Mouse (Mus musculus) midbrain, embryonic 15.5 days (tissue): ENCODE data around the gene Snrpa1. TPM values are rescaled to one million over a fixed set of nuclear protein-coding genes. Genes with fewer than 3 reads are reported as not detected.
"Not testable (repeated sequence)": the region's sequence is repeated elsewhere in the genome, so short reads cannot be mapped to it uniquely, and the experiment has no call there.

ENCODE experiments used
- ATAC-seq: fragments of 200-750 bp; cut with Nextera tagmentation; replicated peaks from 2 replicates; pipeline ENCODE4 v1.8.0; 2017; ENCODE audit warnings: moderate TSS enrichment
- H3K27ac ChIP-seq: fragments of 300-500 bp; sonication (generic); 2 replicates; pipeline ENCODE4 v1.5.1; 2015; ENCODE audit warnings: mild to moderate bottlenecking, inconsistent platforms
- H3K27me3 ChIP-seq: fragments of 300-500 bp; sonication (generic); replicated peaks from 2 replicates; pipeline ENCODE4 v1.6.1; 2015; ENCODE audit warnings: inconsistent platforms
- H3K36me3 ChIP-seq: fragments of 300-500 bp; sonication (generic); replicated peaks from 2 replicates; pipeline ENCODE4 v1.6.1; 2015; ENCODE audit warnings: inconsistent platforms
- H3K4me1 ChIP-seq: fragments of 300-500 bp; sonication (generic); 2 replicates; pipeline ENCODE4 v1.6.1; 2015; ENCODE audit warnings: inconsistent platforms
- H3K4me2 ChIP-seq: fragments of 300-500 bp; sonication (generic); 2 replicates; pipeline ENCODE4 v1.6.1; 2015; ENCODE audit warnings: inconsistent platforms, mild to moderate bottlenecking, moderate library complexity
- H3K4me3 ChIP-seq: fragments of 300-500 bp; sonication (generic); 2 replicates; pipeline ENCODE4 v1.5.1; 2015; ENCODE audit warnings: mild to moderate bottlenecking, inconsistent platforms
- H3K9ac ChIP-seq: fragments of 300-500 bp; sonication (generic); 2 replicates; pipeline ENCODE4 v1.6.1; 2015; ENCODE audit warnings: mild to moderate bottlenecking, inconsistent platforms
- H3K9me3 ChIP-seq: fragments of 300-500 bp; sonication (generic); 2 replicates; pipeline ENCODE4 v1.6.1; 2016; ENCODE audit warnings: inconsistent platforms
- WGBS: fragments of 180-500 bp; shearing (Covaris S2); methylation state at CpG from one replicate; pipeline ENCODE4 v1.1.7; 2015; ENCODE audit warnings: mixed read lengths; 5-methylcytosine and 5-hydroxymethylcytosine counted together
- polyA plus RNA-seq: library from polyadenylated mRNA; unstranded; fragments of >200 nt; fragmentation: Nextera tagmentation; extraction: Ambion mirVana; gene quantifications from 2 replicates; pipeline ENCODE4 v1.2.1, GENCODE M21; 2015

Snrpa1 gene
- polyA plus RNA-seq, 1 experiment from 2014 or later, result 132 TPM

DNA sequence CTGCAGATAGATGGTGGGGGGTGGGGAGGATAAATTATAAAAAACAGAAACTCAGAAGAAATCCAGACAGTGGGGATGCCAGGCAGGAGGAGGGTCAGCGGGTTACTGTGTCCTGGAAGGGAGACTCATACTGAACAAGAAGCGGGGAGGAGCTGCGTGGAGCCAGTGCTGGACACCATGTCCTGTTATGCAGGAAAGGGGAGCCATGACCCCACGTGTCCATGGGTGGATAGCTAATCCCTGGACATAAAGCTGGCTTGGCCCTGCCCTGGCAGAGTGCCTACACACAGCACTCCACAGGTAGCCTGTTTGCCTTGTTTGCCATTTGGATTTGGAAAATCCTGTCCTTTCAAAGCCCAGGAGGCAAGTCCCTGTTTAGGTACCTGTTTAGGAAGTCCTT lies 10.8 kb upstream of the Snrpa1 start:
- no peak overlapping the region for H3K9ac ChIP-seq
- WGBS, result 81% methylated on average over 4 of the region's 4 CpGs

DNA sequence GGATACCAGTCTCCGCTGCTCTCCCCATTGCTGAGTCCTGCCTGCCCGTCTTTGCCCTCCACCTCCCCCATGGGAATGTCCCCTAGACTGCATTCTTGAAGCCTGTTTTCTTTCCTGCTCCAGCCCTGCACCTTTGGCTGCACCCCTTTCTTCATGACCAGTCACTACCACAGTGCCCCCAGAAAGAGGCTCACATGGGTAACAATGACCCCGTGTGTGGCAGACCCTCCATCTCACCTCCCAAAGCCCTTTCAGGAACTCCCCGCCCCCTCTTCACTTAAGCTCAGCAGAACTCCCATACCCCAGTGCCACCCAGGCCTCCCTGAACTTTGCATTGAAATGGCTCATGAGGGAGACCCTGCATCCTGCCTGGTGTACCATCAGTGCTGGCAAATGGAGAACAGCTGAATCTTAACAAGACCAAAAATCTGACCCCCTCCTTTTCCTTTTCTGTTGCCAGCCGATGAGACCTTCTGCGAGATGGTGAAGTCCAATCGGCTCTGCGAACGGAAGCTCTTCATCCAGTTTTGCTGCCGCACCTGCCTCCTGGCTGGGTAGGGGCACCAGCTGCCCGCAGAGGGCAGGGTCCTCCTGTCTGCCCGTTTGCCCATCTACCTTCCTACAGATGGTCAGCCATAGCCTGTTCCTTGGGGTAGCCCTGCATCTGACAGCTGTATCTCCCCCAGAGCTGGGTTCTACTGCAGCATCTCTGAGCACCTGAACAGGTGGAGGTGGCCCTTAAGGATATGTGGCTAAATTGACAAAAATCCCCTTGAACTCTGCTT lies 10.2 kb upstream of the Snrpa1 start:
- WGBS, result 81% methylated on average over 12 of the region's 12 CpGs
- Histone ChIP-seq H3K36me3 (no peaks in the 10 kb centered on the region), H3K4me1 (peaks cover 14% of the 10 kb centered on the region), H3K4me3 (no peak overlapping the region), H3K9me3 (no peaks in the 10 kb centered on the region), H3K27ac (no peak overlapping the region), H3K4me2 (no peak overlapping the region), H3K9ac (no peak overlapping the region), H3K27me3 (no peaks in the 10 kb centered on the region)
- no peak for ATAC-seq

More for the DNA sequence above, 10.8 kb upstream of the Snrpa1 start:
- H3K27me3 ChIP-seq, result no peaks in the 10 kb centered on the region
- H3K4me1 ChIP-seq, result peaks cover 14% of the 10 kb centered on the region
- no peak overlapping the region for H3K4me2 ChIP-seq
- ATAC-seq, result no peak
- H3K4me3 ChIP-seq, result no peak overlapping the region
- no peak overlapping the region for H3K27ac ChIP-seq
- H3K9me3 ChIP-seq, result no peaks in the 10 kb centered on the region
- no peaks in the 10 kb centered on the region for H3K36me3 ChIP-seq

DNA sequence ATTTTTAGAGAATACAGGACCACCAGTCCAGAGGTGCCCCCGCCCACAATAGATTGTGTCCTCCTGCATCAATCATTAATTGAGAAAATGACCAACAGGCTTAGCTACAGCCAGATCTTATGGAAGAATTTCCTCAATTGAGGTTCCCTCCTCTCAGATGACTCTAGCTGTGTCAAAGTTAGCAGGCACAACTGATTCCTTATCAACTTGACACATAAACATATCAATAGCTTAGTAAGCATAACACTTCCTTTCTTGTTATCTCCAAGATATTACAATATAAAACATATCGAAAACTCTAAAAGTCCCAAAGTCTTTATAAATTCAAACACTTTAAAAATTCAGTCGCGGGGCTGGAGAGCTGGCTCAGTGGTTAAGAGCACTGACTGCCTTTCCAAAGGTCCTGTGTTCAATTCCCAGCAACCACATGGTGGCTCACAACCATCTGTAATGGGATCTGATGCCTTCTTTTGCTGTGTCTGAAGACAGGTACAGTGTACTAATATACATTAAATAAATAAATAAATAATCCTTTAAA lies 4.8 kb upstream of the Snrpa1 start:
- H3K4me3 ChIP-seq, result no peak overlapping the region
- ATAC-seq, result no peak
- 89% methylated on average over 4 of the region's 4 CpGs for WGBS

DNA sequence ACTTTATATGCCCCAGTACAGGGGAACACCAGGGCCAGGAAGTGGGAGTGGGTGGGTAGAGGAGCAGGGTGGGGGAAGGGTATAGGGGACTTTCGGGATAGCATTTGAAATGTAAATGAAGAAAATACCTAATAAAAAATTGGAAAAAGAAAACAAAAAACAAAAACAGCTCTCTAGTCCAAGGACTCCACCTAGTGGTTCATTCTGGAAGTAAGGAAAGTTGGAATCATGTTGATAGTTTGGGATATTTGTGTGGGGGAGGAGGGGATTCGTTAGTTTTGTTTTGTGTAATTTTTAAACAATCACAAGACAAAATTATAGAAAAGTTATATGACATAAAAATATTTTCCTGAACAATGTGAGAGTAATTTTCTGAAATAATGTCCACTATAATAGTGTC lies 3.4 kb upstream of the Snrpa1 start:
- WGBS, result 14% methylated on average over 2 of the region's 2 CpGs
- H3K36me3 ChIP-seq, H3K9me3 ChIP-seq, H3K27me3 ChIP-seq, H3K4me1 ChIP-seq, H3K4me3 ChIP-seq, H3K27ac ChIP-seq, ATAC-seq, H3K9ac ChIP-seq, H3K4me2 ChIP-seq: not testable (repeated sequence)

More for the DNA sequence above, 4.8 kb upstream of the Snrpa1 start:
- 0 out of 2 replicates have a peak, but pooled peaks cover 3% of the 10 kb centered on the region for H3K27me3 ChIP-seq
- no peaks in the 10 kb centered on the region for H3K4me1 ChIP-seq
- H3K9me3 ChIP-seq, result no peaks in the 10 kb centered on the region
- H3K9ac ChIP-seq, result no peak overlapping the region
- no peaks in the 10 kb centered on the region for H3K36me3 ChIP-seq
- no peak overlapping the region for H3K4me2 ChIP-seq
- no peak overlapping the region for H3K27ac ChIP-seq

- ATAC-seq, result peak; percentile 96
- H3K9ac ChIP-seq, result peak overlapping the region; percentile 99
- peak overlapping the region; percentile 100 for H3K4me3 ChIP-seq
- H3K9me3 ChIP-seq, result no peaks in the 10 kb centered on the region
- under 1% methylated on average over 64 of the region's 64 CpGs for WGBS
- H3K4me1 ChIP-seq, result peaks cover 21% of the 10 kb centered on the region
- H3K36me3 ChIP-seq, result peaks cover 3% of the 10 kb centered on the region; the same call in 1 of the 2 replicates
- peak overlapping the region; percentile 74 for H3K27ac ChIP-seq
- H3K27me3 ChIP-seq, result 0 out of 2 replicates have a peak, but pooled peaks cover 3% of the 10 kb centered on the region
- H3K4me2 ChIP-seq, result peak overlapping the region; percentile 84
Observed at GRCm38 (mm10) chr7:66060066-66060956, 1.5 kb downstream of the Snrpa1 start.

GRCm38 (mm10) chr7:66061057-66061456 lies 2.3 kb downstream of the Snrpa1 start:
- ATAC-seq, result no peak
- Histone ChIP-seq H3K4me3 (peak overlapping the region; percentile 100), H3K4me1 (peaks cover 21% of the 10 kb centered on the region), H3K36me3 (peaks cover 3% of the 10 kb centered on the region; the same call in 1 of the 2 replicates), H3K27me3 (0 out of 2 replicates have a peak, but pooled peaks cover 3% of the 10 kb centered on the region), H3K9me3 (no peaks in the 10 kb centered on the region), H3K9ac (peak overlapping the region; percentile 99), H3K27ac (no peak overlapping the region), H3K4me2 (peak overlapping the region; percentile 84)
- WGBS, result 2% methylated on average over 14 of the region's 14 CpGs

DNA sequence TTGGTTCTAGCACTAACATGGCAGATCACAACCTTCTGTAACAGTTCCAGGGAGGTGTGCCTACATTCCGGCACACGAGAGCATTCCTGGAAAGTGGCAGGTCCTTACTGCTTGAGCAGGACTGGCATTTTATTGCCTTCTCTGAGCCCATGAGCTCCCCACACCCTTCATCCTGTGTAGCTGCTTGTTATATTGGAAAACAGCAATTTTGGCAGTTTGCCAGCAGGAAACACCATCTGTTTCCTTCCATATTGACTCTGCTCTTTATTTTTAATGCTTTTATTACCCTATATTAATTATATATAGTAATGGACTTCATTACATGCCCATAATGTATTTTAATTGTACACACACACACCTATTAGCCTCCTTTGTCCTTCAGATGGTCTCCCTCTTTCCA lies 17.6 kb downstream of the Snrpa1 start:
- Histone ChIP-seq H3K4me2 (no peak overlapping the region), H3K4me3 (no peak overlapping the region), H3K27me3 (no peaks in the 10 kb centered on the region), H3K9me3 (no peaks in the 10 kb centered on the region), H3K36me3 (peaks cover 36% of the 10 kb centered on the region), H3K27ac (no peak overlapping the region), H3K4me1 (peaks cover 20% of the 10 kb centered on the region), H3K9ac (no peak overlapping the region)
- WGBS, result 82% methylated on average over 2 of the region's 2 CpGs
- no peak for ATAC-seq

- H3K9me3 ChIP-seq, result no peaks in the 10 kb centered on the region
- peaks cover 24% of the 10 kb centered on the region for H3K4me1 ChIP-seq
- H3K9ac ChIP-seq, result peak within 1 kb of the TSS; percentile 78
- under 1% methylated on average over 65 of the region's 65 CpGs for WGBS
- peaks cover 23% of the 10 kb centered on the region for H3K36me3 ChIP-seq
- H3K27ac ChIP-seq, result peak within 1 kb of the TSS; percentile 81
- ATAC-seq, result peak; percentile 100
- peak within 1 kb of the TSS; percentile 89 for H3K4me3 ChIP-seq
- H3K27me3 ChIP-seq, result no peaks in the 10 kb centered on the region
- peak within 1 kb of the TSS; percentile 64 for H3K4me2 ChIP-seq
Observed at GRCm38 (mm10) chr7:66079364-66080230, 20.8 kb downstream of the Snrpa1 start, which contains the start of gene Selenos. Selenos (plus strand) TSS chr7:66079649.

DNA sequence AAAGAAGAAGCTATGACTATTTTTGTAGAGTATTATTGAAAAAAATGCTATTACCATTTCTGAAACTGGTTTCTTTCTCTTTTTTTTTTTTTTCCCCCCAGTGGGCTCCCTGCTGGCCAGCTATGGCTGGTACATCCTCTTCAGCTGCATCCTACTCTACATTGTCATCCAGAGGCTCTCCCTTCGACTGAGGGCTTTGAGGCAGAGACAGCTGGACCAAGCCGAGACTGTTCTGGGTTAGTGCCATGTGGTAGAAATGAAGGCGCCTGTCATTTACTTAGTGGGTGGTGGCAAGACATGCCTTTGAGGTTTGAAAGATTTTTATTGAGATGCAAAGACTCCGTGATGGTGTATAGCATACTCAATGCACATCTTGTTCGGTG lies 21.4 kb downstream of the Snrpa1 start:
- Histone ChIP-seq H3K4me2 (peak overlapping the region; percentile 64), H3K4me1 (peaks cover 24% of the 10 kb centered on the region), H3K36me3 (peaks cover 18% of the 10 kb centered on the region), H3K4me3 (peak overlapping the region; percentile 89), H3K9ac (peak overlapping the region; percentile 78), H3K9me3 (no peaks in the 10 kb centered on the region), H3K27ac (no peak overlapping the region), H3K27me3 (no peaks in the 10 kb centered on the region)
- no peak for ATAC-seq
- WGBS, result 30% methylated on average over 5 of the region's 5 CpGs

DNA sequence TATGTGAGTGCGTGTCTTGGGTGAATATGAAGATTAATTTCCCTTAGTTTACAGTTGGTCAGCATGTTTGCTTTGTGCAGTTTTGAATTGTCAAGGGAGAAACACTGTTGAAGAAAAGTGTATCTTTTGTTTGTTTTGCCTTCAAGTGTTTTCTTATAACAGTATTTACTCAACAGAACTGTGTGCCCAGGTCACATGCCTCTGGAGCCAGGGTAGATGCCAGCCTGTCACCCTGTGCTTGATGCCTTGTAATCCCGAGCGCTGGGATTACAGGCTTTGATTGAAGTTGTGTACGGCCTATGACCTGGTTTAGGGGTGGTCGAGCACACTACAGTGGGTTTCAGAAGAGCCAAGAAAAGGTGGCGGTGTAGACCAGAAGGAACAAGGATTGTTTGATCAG lies 25.0 kb downstream of the Snrpa1 start:
- 90% methylated on average over 6 of the region's 6 CpGs for WGBS
- no peak overlapping the region for H3K4me2 ChIP-seq
- no peak overlapping the region for H3K4me3 ChIP-seq
- no peak for ATAC-seq
- no peak overlapping the region for H3K27ac ChIP-seq
- H3K36me3 ChIP-seq, result peaks cover 31% of the 10 kb centered on the region
- no peaks in the 10 kb centered on the region for H3K27me3 ChIP-seq
- H3K4me1 ChIP-seq, result peaks cover 22% of the 10 kb centered on the region
- no peaks in the 10 kb centered on the region for H3K9me3 ChIP-seq
- no peak overlapping the region for H3K9ac ChIP-seq

- Histone ChIP-seq H3K9ac (no peak overlapping the region), H3K4me1 (peaks cover 19% of the 10 kb centered on the region), H3K36me3 (peaks cover 38% of the 10 kb centered on the region), H3K27me3 (no peaks in the 10 kb centered on the region), H3K4me2 (no peak overlapping the region), H3K4me3 (no peak overlapping the region), H3K27ac (no peak overlapping the region), H3K9me3 (no peaks in the 10 kb centered on the region)
- WGBS, result 85% methylated on average over 7 of the region's 7 CpGs
- ATAC-seq, result no peak
Observed at GRCm38 (mm10) chr7:66084546-66084945, 25.7 kb downstream of the Snrpa1 start.
